Mouse (Mus musculus): Measurements from ENCODE around the gene Pon1.

DNA sequence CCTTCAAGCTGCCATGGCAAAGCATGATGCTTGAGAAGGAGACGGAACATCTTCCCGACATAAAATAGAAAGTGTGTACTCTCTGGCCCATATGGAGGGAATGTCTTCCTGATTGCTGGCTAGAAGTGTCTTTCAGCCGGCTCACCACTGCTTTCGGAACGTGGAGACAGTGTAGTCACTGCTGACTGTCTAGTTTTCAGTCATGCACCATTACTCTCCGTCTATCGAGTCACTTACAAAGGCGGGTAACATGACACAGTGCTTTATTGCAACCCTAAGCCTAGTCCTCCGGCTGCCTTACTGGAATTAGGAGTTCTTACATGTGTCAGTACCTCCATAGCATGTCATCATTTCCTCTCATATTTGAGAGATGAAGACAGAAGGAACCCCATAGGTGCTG is 54.1 kb downstream of the Pon1 start:
- no peak for TF ChIP-seq CTCF (IDR thresholded peaks at IDR 0.05; ENCODE audit: low read depth, low read length)
- no peak for TF ChIP-seq POLR2A (IDR thresholded peaks at IDR 0.05; ENCODE audit: borderline replicate concordance, low read depth, low read length)

Measured in bone marrow macrophage, adult 2 months (primary cell).